27 mouse cellular contexts compared by ENCODE assay signal in the genomic region with DNA sequence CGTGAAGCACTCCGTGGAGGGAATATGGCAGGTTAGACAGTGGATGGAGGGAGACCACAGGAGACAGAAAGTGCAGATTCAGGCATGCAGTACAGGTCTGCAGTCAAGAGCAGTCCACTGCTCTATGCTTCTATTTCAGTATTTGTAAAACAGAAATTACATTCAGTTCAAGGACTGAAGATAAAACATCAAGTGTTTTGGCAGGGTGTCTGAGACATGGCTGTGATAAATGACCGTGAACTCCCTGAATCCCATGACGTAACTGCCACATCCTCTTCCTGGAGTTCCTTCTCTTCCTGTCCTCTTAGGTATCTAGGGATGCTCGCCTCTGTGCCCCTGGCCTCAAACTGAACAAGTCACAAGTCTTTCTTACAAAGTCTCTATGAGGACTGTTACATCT. TPM values are rescaled to one million over a fixed set of nuclear protein-coding genes. Genes with fewer than 3 reads are reported as not detected.
DNase-seq lines count a peak whose midpoint lies in the region; ATAC-seq lines count a peak whose summit lies in the region.
"Had no signal": no experiment of that assay in that cellular context is flagged by ENCODE, and none has a peak within 500 bp of the region (broad histone marks: within the 10 kb centered on the region; RNA-seq: fewer than 3 reads in every experiment).

No protein-coding gene starts in this region.

- peaks cover 39% of the 10 kb centered on the region; the same call in 1 of the 2 replicates for H3K36me3 ChIP-seq in heart, embryonic 15.5 days

- H3K4me1 ChIP-seq in heart, embryonic 15.5 days (replicated peaks): peaks cover 3% of the 10 kb centered on the region; the same call in 1 of the 2 replicates
- H3K4me1 ChIP-seq: embryonic facial prominence, embryonic 12.5 days; embryonic facial prominence, embryonic 15.5 days had no signal

- H3K9me3 ChIP-seq in heart, embryonic 15.5 days (replicated peaks): no peaks in the 10 kb centered on the region
- H3K9me3 ChIP-seq: embryonic facial prominence, embryonic 12.5 days; embryonic facial prominence, embryonic 15.5 days had no signal

- H3K4me3 ChIP-seq in heart, embryonic 15.5 days: no peak overlapping the region
- H3K4me3 ChIP-seq: embryonic facial prominence, embryonic 12.5 days; embryonic facial prominence, embryonic 15.5 days; gastrocnemius, adult 2 months had no signal

- H3K27ac ChIP-seq in heart, embryonic 15.5 days: 0 out of 2 replicates have a peak overlapping the region, but pooled peaks have one; percentile 7
- H3K27ac ChIP-seq: embryonic facial prominence, embryonic 12.5 days; embryonic facial prominence, embryonic 15.5 days; gastrocnemius, adult 2 months; hindbrain, embryonic 14.5 days; hindbrain, postnatal 0 days had no signal

- no peak for ATAC-seq in heart, embryonic 15.5 days (replicated peaks; ENCODE audit: insufficient number of reproducible peaks, insufficient read depth, low FRiP score, low read depth)
- ATAC-seq: CD4-positive, CD25-positive, alpha-beta regulatory T cell, adult 4 months; forebrain, embryonic 14.5 days; forebrain, postnatal 0 days; hindbrain, postnatal 0 days; inflammation-experienced regulatory T-cells, adult 6 months; intestine, embryonic 16.5 days had no signal

- H3K4me2 ChIP-seq in heart, embryonic 15.5 days: no peak overlapping the region
- H3K4me2 ChIP-seq: embryonic facial prominence, embryonic 12.5 days; embryonic facial prominence, embryonic 15.5 days; hindbrain, embryonic 14.5 days had no signal

- intact Hi-C loops in heart, postnatal 25 days (cut with DNase I): no loop called here

- WGBS in heart, embryonic 15.5 days: 55% methylated on average over 5 of the region's 5 CpGs

- H3K27me3 ChIP-seq in heart, embryonic 15.5 days: no peaks in the 10 kb centered on the region
- H3K27me3 ChIP-seq: embryonic facial prominence, embryonic 12.5 days; embryonic facial prominence, embryonic 15.5 days had no signal

- DNase-seq in adrenal gland, adult 8-10 months: peak; percentile 10
- no peak for DNase-seq in adrenal gland, adult 18-20 months (ENCODE audit: low spot score in 2 of 2)
- DNase-seq in heart, postnatal 25 days (ENCODE audit: low spot score): no peak
- peak; percentile 12 for DNase-seq in adrenal gland, postnatal 10 days
- DNase-seq in adrenal gland, postnatal 14 days: peak; percentile 8
- no peak for DNase-seq in spleen, adult 12 weeks (ENCODE audit: low spot score)
- DNase-seq: cerebellum, adult 11 months; cerebellum, adult 2 months; cerebellum, adult 9-11 months; cerebellum, postnatal 25 days; forebrain, postnatal 0 days; gastrocnemius, adult 2 months; gastrocnemius, postnatal 14 days; heart, adult 11 months; heart, postnatal 4 days; kidney, adult 18-20 months; kidney, adult 9 months had no signal

- no peak overlapping the region for H3K9ac ChIP-seq in heart, embryonic 15.5 days
- H3K9ac ChIP-seq: embryonic facial prominence, embryonic 12.5 days; embryonic facial prominence, embryonic 15.5 days; forebrain, postnatal 0 days; hindbrain, embryonic 14.5 days had no signal

RNA-seq across cellular contexts. Expression of a gene that starts 21.5 kb away (rescaled TPM):
- total RNA-seq in adrenal gland, adult 8-10 months (2022): 10 to 100 TPM in 2 of 4 experiments, 1 to 10 TPM in 2; 6.2 to 17.2 (median 11.1) TPM
- total RNA-seq in adrenal gland, adult 18-20 months (2021): 1 to 10 TPM; 5.1 to 5.8 TPM
- 9.2 and 9.5 TPM in 2 replicates for polyA plus RNA-seq in heart, embryonic 15.5 days (2015; fragmentation: Nextera tagmentation; extraction: Ambion mirVana)
- 1 to 10 TPM; 2.4 to 5.5 TPM for total RNA-seq in heart, postnatal 25 days (2021)
- 1 to 10 TPM; 4.9 to 9.1 TPM for total RNA-seq in adrenal gland, postnatal 10 days (2021)
- total RNA-seq in adrenal gland, postnatal 14 days (2021): 6.6 and 8.6 TPM in 2 replicates

RNA-seq across cellular contexts. Expression of a gene that starts 21.5 kb away (rescaled TPM):
- 10 to 100 TPM; 70.9 to 93.1 (median 80.5) TPM for total RNA-seq in adrenal gland, adult 8-10 months (2022)
- 10 to 100 TPM; 80.6 to 89.5 TPM for total RNA-seq in adrenal gland, adult 18-20 months (2021)
- polyA plus RNA-seq in heart, embryonic 15.5 days (2015; fragmentation: Nextera tagmentation; extraction: Ambion mirVana): 121 and 134 TPM in 2 replicates
- total RNA-seq in heart, postnatal 25 days (2021): 10 to 100 TPM; 73.2 to 85.1 TPM
- 100 to 1,000 TPM; 118 to 120 TPM for total RNA-seq in adrenal gland, postnatal 10 days (2021)
- 91.8 and 110 TPM in 2 replicates for total RNA-seq in adrenal gland, postnatal 14 days (2021)

RNA-seq across cellular contexts. Expression of a gene that starts 43.9 kb away (rescaled TPM):
- 10 to 100 TPM; 11.4 to 19.3 (median 15.4) TPM for total RNA-seq in adrenal gland, adult 8-10 months (2022)
- total RNA-seq in adrenal gland, adult 18-20 months (2021): 10 to 100 TPM; 10.6 to 10.9 TPM
- 31.2 and 33.9 TPM in 2 replicates for polyA plus RNA-seq in heart, embryonic 15.5 days (2015; fragmentation: Nextera tagmentation; extraction: Ambion mirVana)
- 10 to 100 TPM in 1 of 2 experiments, 1 to 10 TPM in 1; 9.9 to 10.1 TPM for total RNA-seq in heart, postnatal 25 days (2021)
- 10 to 100 TPM; 12.9 to 17.9 TPM for total RNA-seq in adrenal gland, postnatal 10 days (2021)
- total RNA-seq in adrenal gland, postnatal 14 days (2021): 10.2 and 16.0 TPM in 2 replicates

RNA-seq across cellular contexts. Expression of a gene that starts 57.4 kb away (rescaled TPM):
- total RNA-seq in adrenal gland, adult 8-10 months (2022): 1 to 10 TPM in 1 of 4 experiments, under 1 TPM in 3; 0.66 to 1.5 (median 0.75) TPM
- total RNA-seq in adrenal gland, adult 18-20 months (2021): 1 to 10 TPM in 1 of 2 experiments, under 1 TPM in 1; 0.66 to 1.5 TPM
- polyA plus RNA-seq in heart, embryonic 15.5 days (2015; fragmentation: Nextera tagmentation; extraction: Ambion mirVana): 0.96 and 2.2 TPM in 2 replicates
- total RNA-seq in heart, postnatal 25 days (2021): 1 to 10 TPM in 1 of 2 experiments, under 1 TPM in 1; 0.89 to 1.0 TPM
- total RNA-seq in adrenal gland, postnatal 10 days (2021): 1 to 10 TPM; 1.9 to 2.5 TPM
- 1.3 and 2.8 TPM in 2 replicates for total RNA-seq in adrenal gland, postnatal 14 days (2021)
- total RNA-seq: MEL had no signal

Comparison
In these comparisons a context has a peak if more than half of its experiments do, and no peak if none do; other contexts are left out.
1. DNase-seq: peak in adrenal gland, adult 8-10 months (single experiment), adrenal gland, postnatal 10 days (single experiment) and adrenal gland, postnatal 14 days (single experiment); none in adrenal gland, adult 18-20 months (0 of 2), heart, postnatal 25 days (single experiment) and spleen, adult 12 weeks (single experiment).